Mouse (Mus musculus) cortical plate, adult 2 months (tissue): ENCODE results near the gene Stx11.

Experiments
- CTCF ChIP-seq: fragments of 200-500 bp; IDR thresholded peaks from 2 replicates; pipeline ENCODE4 v1.5.1; 2011; ENCODE audit warnings: mild to moderate bottlenecking, control low read depth, low read length; ENCODE audit not compliant: insufficient read depth; ENCODE audit errors: extremely low read depth
- POLR2A ChIP-seq: fragments of 200-500 bp; IDR thresholded peaks from 2 replicates; pipeline ENCODE4 v1.6.1; 2011; ENCODE audit warnings: mild to moderate bottlenecking, low read length, control low read depth; ENCODE audit not compliant: insufficient read depth; ENCODE audit errors: extremely low read depth

DNA sequence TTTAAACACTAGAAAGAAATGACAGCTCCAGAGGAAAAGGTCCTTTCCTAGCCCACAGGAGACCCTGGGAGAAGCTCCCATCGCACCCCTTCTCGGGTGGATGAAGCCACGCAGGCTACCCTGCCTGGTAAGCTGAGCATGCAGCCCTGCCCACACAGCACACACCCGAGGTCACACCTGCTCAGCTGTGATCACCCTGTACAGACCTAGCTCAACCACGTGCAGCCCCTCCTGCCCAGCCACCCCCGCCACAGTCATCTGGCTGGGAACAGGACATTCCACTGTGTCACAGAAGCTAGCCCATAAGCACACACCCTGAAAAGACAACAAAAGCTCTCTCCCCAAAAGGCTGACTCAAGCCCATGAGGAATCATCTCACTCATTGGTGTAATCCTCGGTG is 14.8 kb downstream of the Stx11 start:
- TF ChIP-seq CTCF: no peak
- TF ChIP-seq POLR2A: no peak
